Mouse (Mus musculus): ENCODE results near the gene Anxa4. TPM values are rescaled to one million over a fixed set of nuclear protein-coding genes. Genes with fewer than 3 reads are reported as not detected.

Gene Anxa4
- polyA plus RNA-seq, 1 experiment from 2014 or later = 149 TPM

DNA sequence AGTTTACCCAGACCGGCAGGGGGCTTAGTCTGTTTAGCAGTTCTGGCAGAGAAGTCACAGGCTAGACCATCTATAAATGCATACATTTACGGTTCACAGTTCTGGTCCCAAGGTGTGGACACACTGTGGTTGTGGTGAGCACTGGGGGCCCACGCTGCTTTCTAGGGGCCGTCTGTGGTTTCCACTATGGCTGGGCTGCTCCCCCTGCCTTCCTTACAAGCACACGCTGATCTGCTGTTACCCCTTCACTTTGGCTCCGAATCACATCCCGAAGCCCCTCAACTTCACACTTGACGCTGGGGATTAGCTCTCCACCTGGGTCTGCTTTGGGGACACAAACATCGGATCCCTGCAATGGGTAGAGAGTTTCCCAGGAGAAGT is 29.7 kb upstream of the Anxa4 start:
- Histone ChIP-seq H3K36me3 (ENCODE audit: control insufficient read depth, insufficient read depth, low read length) (no peaks in the 10 kb centered on the region), H3K9me3 (ENCODE audit: control insufficient read depth, low read length) (no peaks in the 10 kb centered on the region), H3K4me2 (ENCODE audit: low read depth, low read length) (peak overlapping the region; percentile 54; the same call in 1 of the 2 replicates), H3K4me1 (replicated peaks; ENCODE audit: control insufficient read depth, insufficient read depth, low read length) (peaks cover 8% of the 10 kb centered on the region), H3K4me3 (ENCODE audit: low read length) (no peak overlapping the region), H3K27ac (ENCODE audit: low read length) (no peak overlapping the region), H3K9ac (ENCODE audit: low read length) (no peak overlapping the region), H3K27me3 (ENCODE audit: control insufficient read depth, insufficient read depth, low read depth, low read length) (no peaks in the 10 kb centered on the region)
- ATAC-seq (ENCODE audit: low read depth) = peak; percentile 20; the same call in 1 of the 2 replicates
- 21% methylated on average over 9 of the region's 9 CpGs for WGBS

DNA sequence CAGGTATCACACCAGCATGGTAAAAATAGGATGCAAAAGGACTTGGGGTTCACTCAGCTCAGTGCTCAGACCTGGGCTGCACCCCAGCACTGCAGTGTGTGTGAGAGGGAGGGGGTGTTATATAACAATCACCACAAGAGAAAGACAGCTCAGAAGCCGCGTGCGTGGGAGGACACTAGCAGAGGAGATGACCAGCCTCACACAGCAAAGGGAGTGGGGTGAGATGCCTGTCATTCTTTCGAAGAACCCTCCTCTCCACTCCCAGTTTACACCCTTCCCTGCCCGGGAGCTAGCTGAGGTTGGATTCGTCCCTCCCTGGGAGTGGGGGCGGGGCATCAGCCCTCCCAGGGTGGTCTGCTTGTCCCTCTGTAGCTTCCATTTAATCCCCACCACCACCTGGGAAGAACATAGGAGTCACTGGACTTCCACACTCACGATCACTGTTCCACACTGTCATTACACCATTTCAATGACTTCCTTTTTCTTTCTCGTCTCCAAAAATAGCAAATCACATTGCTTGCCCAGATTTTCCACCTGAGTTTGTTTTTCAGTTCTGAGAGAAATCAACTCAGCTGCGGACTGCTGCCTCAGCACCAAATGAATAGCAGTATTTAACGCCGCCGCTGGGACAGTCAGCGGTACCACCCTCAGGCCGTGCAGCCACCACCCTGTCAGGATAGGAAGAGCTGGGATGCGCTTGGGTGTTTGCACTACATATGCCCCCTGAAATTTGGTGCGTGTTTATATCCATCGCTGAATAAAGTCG is 29.1 kb upstream of the Anxa4 start:
- no peaks in the 10 kb centered on the region for H3K27me3 ChIP-seq (ENCODE audit: control insufficient read depth, insufficient read depth, low read depth, low read length)
- H3K27ac ChIP-seq (ENCODE audit: low read length) = no peak overlapping the region
- H3K36me3 ChIP-seq (ENCODE audit: control insufficient read depth, insufficient read depth, low read length) = no peaks in the 10 kb centered on the region
- H3K4me3 ChIP-seq (ENCODE audit: low read length) = peak overlapping the region; percentile 32
- H3K9ac ChIP-seq (ENCODE audit: low read length) = peak overlapping the region; percentile 27; the same call in 1 of the 2 replicates
- no peaks in the 10 kb centered on the region for H3K9me3 ChIP-seq (ENCODE audit: control insufficient read depth, low read length)
- H3K4me1 ChIP-seq (replicated peaks; ENCODE audit: control insufficient read depth, insufficient read depth, low read length) = peaks cover 8% of the 10 kb centered on the region
- H3K4me2 ChIP-seq (ENCODE audit: low read depth, low read length) = peak overlapping the region; percentile 54
- ATAC-seq (ENCODE audit: low read depth) = peak; percentile 68
- 3% methylated on average over 19 of the region's 19 CpGs for WGBS

DNA sequence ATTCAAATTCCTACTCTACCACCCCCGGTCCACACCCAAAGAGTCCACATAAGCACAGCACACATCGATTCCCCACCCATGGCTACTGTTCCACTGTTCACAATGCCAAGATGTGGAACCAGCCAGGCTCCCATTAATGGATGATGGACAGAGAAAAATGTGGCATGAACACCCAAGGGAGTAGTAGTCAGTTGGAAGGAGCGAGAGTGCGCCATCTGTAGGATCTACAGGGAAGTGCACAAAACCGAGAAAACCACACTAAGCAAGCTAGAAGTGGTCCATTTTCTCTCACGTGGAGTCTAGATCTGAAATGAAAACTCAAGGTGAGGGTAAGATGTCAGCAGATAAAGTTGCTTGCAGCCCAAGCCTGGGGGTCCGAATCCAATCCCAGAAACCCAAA is 27.3 kb upstream of the Anxa4 start:
- H3K27me3 ChIP-seq (ENCODE audit: control insufficient read depth, insufficient read depth, low read depth, low read length) = no peaks in the 10 kb centered on the region
- peaks cover 8% of the 10 kb centered on the region for H3K4me1 ChIP-seq (replicated peaks; ENCODE audit: control insufficient read depth, insufficient read depth, low read length)
- H3K9me3 ChIP-seq (ENCODE audit: control insufficient read depth, low read length) = no peaks in the 10 kb centered on the region
- no peak overlapping the region for H3K9ac ChIP-seq (ENCODE audit: low read length)
- H3K36me3 ChIP-seq (ENCODE audit: control insufficient read depth, insufficient read depth, low read length) = no peaks in the 10 kb centered on the region
- H3K4me3 ChIP-seq (ENCODE audit: low read length) = no peak overlapping the region
- H3K27ac ChIP-seq (ENCODE audit: low read length) = no peak overlapping the region
- 67% methylated on average over 7 of the region's 7 CpGs for WGBS
- ATAC-seq (ENCODE audit: low read depth) = no peak
- H3K4me2 ChIP-seq (ENCODE audit: low read depth, low read length) = no peak overlapping the region

DNA sequence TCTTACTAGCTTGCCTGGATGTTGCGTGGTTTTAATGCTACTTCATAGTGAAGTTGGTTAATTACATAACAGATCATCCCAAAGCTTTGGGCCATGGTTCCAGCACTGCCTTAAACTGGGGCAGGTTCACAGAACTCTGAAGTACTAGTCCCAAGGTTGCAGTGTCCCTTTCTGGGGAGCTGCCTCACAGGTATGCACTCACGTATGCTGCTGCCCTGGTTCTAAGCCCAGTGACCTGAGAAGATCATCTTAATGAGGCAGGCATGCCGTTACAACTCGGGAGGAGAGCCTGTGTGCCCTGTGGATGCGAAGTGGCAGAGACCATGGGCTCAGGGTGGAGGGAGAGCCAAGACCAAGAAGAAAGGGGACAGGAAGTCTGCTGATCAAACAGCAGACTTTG is 26.5 kb upstream of the Anxa4 start:
- Histone ChIP-seq H3K27me3 (ENCODE audit: control insufficient read depth, insufficient read depth, low read depth, low read length) (no peaks in the 10 kb centered on the region), H3K4me2 (ENCODE audit: low read depth, low read length) (no peak overlapping the region), H3K9me3 (ENCODE audit: control insufficient read depth, low read length) (no peaks in the 10 kb centered on the region), H3K27ac (ENCODE audit: low read length) (no peak overlapping the region), H3K36me3 (ENCODE audit: control insufficient read depth, insufficient read depth, low read length) (no peaks in the 10 kb centered on the region), H3K4me1 (replicated peaks; ENCODE audit: control insufficient read depth, insufficient read depth, low read length) (peaks cover 8% of the 10 kb centered on the region), H3K4me3 (ENCODE audit: low read length) (no peak overlapping the region), H3K9ac (ENCODE audit: low read length) (no peak overlapping the region)
- 81% methylated on average over 5 of the region's 5 CpGs for WGBS
- no peak for ATAC-seq (ENCODE audit: low read depth)

GRCm38 (mm10) chr6:86818914-86819313 is 25.5 kb upstream of the Anxa4 start:
- ATAC-seq (ENCODE audit: low read depth) = no peak
- Histone ChIP-seq H3K27me3 (ENCODE audit: control insufficient read depth, insufficient read depth, low read depth, low read length) (no peaks in the 10 kb centered on the region), H3K4me3 (ENCODE audit: low read length) (no peak overlapping the region), H3K36me3 (ENCODE audit: control insufficient read depth, insufficient read depth, low read length) (no peaks in the 10 kb centered on the region), H3K9ac (ENCODE audit: low read length) (no peak overlapping the region), H3K4me2 (ENCODE audit: low read depth, low read length) (no peak overlapping the region), H3K4me1 (replicated peaks; ENCODE audit: control insufficient read depth, insufficient read depth, low read length) (peaks cover 8% of the 10 kb centered on the region), H3K9me3 (ENCODE audit: control insufficient read depth, low read length) (no peaks in the 10 kb centered on the region), H3K27ac (ENCODE audit: low read length) (no peak overlapping the region)
- 69% methylated on average over 4 of the region's 4 CpGs for WGBS

- Histone ChIP-seq H3K9me3 (ENCODE audit: control insufficient read depth, low read length) (no peaks in the 10 kb centered on the region), H3K27ac (ENCODE audit: low read length) (no peak overlapping the region), H3K27me3 (ENCODE audit: control insufficient read depth, insufficient read depth, low read depth, low read length) (no peaks in the 10 kb centered on the region), H3K4me2 (ENCODE audit: low read depth, low read length) (no peak overlapping the region), H3K4me1 (replicated peaks; ENCODE audit: control insufficient read depth, insufficient read depth, low read length) (no peaks in the 10 kb centered on the region), H3K9ac (ENCODE audit: low read length) (no peak overlapping the region), H3K36me3 (ENCODE audit: control insufficient read depth, insufficient read depth, low read length) (no peaks in the 10 kb centered on the region), H3K4me3 (ENCODE audit: low read length) (no peak overlapping the region)
- WGBS = 16% methylated on average over 8 of the region's 8 CpGs
- no peak for ATAC-seq (ENCODE audit: low read depth)
Measured at GRCm38 (mm10) chr6:86816586-86816985, 23.2 kb upstream of the Anxa4 start.

DNA sequence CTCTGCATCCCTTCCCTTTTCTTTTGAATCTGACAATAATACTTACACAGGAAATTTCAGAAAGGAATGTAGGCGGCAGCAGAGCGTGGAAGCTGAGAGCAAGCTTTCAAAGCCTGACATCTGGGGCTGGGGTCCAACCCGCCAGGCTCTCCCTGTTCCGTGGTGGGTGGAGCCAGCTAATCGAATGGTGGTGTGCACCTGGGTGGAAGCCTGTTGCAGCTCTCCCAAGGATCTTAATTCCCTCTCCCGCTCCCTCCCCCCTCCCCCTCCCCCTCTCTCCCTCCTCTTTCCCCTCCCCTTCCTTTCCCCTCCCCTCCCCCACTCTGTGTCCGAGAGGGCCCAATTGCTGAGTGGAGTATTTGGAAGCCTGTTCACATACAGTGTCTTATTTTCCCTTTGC is 22.1 kb upstream of the Anxa4 start:
- Histone ChIP-seq H3K9ac (ENCODE audit: low read length) (no peak overlapping the region), H3K4me2 (ENCODE audit: low read depth, low read length) (peak overlapping the region; percentile 18; the same call in 1 of the 2 replicates), H3K9me3 (ENCODE audit: control insufficient read depth, low read length) (no peaks in the 10 kb centered on the region), H3K4me1 (replicated peaks; ENCODE audit: control insufficient read depth, insufficient read depth, low read length) (no peaks in the 10 kb centered on the region), H3K27me3 (ENCODE audit: control insufficient read depth, insufficient read depth, low read depth, low read length) (no peaks in the 10 kb centered on the region), H3K36me3 (ENCODE audit: control insufficient read depth, insufficient read depth, low read length) (no peaks in the 10 kb centered on the region), H3K27ac (ENCODE audit: low read length) (no peak overlapping the region), H3K4me3 (ENCODE audit: low read length) (no peak overlapping the region)
- no peak for ATAC-seq (ENCODE audit: low read depth)
- 7% methylated on average over 7 of the region's 7 CpGs for WGBS

DNA sequence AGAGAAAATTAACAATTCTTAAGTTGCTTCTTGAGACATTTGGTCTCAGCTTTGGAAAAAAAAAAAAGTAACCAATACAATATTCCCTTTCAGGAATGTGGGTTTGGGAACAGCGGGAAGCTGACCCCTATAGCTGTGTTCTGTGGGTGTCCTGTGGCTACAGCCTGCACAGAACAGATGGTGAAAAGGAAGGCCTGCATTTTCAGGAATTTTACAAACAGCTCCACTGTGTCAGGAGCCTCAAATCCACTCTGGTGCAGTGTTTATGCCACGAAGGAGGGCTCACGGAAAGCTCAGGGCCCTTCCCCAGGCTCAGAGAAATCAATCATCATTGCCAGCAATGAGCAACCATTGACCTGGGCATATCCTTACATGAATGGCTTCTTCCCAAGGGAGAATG is 21.5 kb upstream of the Anxa4 start:
- Histone ChIP-seq H3K4me1 (replicated peaks; ENCODE audit: control insufficient read depth, insufficient read depth, low read length) (0 out of 2 replicates have a peak, but pooled peaks cover 4% of the 10 kb centered on the region), H3K36me3 (ENCODE audit: control insufficient read depth, insufficient read depth, low read length) (no peaks in the 10 kb centered on the region), H3K27ac (ENCODE audit: low read length) (no peak overlapping the region), H3K4me3 (ENCODE audit: low read length) (no peak overlapping the region), H3K9ac (ENCODE audit: low read length) (no peak overlapping the region), H3K9me3 (ENCODE audit: control insufficient read depth, low read length) (no peaks in the 10 kb centered on the region), H3K27me3 (ENCODE audit: control insufficient read depth, insufficient read depth, low read depth, low read length) (no peaks in the 10 kb centered on the region), H3K4me2 (ENCODE audit: low read depth, low read length) (no peak overlapping the region)
- WGBS = 48% methylated on average over 3 of the region's 3 CpGs
- no peak for ATAC-seq (ENCODE audit: low read depth)

DNA sequence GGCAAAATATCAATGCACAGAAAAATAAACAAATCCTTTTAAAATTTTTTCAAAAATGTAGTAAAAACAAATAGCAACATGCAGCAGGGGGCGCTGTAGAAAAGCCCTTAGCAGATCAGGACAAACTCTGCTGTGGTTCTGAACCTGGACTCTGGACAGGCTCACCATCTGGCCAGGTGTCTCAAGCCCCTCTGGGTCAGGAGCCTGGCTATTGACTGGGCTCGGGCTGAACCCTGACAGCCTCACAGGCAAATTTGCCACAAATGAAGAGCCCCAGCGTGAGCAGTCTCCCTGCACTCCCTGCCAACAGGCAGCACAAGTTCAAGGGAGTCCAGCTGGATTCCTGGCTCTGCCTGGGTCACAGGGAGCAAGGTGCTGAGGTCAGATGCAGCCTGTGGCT is 20.0 kb upstream of the Anxa4 start:
- Histone ChIP-seq H3K4me3 (ENCODE audit: low read length) (no peak overlapping the region), H3K27me3 (ENCODE audit: control insufficient read depth, insufficient read depth, low read depth, low read length) (no peaks in the 10 kb centered on the region), H3K9me3 (ENCODE audit: control insufficient read depth, low read length) (no peaks in the 10 kb centered on the region), H3K36me3 (ENCODE audit: control insufficient read depth, insufficient read depth, low read length) (no peaks in the 10 kb centered on the region), H3K4me2 (ENCODE audit: low read depth, low read length) (no peak overlapping the region), H3K4me1 (replicated peaks; ENCODE audit: control insufficient read depth, insufficient read depth, low read length) (0 out of 2 replicates have a peak, but pooled peaks cover 6% of the 10 kb centered on the region), H3K27ac (ENCODE audit: low read length) (no peak overlapping the region), H3K9ac (ENCODE audit: low read length) (no peak overlapping the region)
- ATAC-seq (ENCODE audit: low read depth) = no peak
- WGBS = 19% methylated on average over 3 of the region's 3 CpGs

Data from lung, embryonic 16.5 days (tissue).